Mouse (Mus musculus) mesoderm, embryonic 11.5 days (tissue): ENCODE data around the gene Vps29.

Experiments
- DNase-seq: peaks from one replicate; pipeline ENCODE4 v3.0.0-alpha.2; 2012; ENCODE audit warnings: low read depth, low spot score

The Vps29 gene

DNA sequence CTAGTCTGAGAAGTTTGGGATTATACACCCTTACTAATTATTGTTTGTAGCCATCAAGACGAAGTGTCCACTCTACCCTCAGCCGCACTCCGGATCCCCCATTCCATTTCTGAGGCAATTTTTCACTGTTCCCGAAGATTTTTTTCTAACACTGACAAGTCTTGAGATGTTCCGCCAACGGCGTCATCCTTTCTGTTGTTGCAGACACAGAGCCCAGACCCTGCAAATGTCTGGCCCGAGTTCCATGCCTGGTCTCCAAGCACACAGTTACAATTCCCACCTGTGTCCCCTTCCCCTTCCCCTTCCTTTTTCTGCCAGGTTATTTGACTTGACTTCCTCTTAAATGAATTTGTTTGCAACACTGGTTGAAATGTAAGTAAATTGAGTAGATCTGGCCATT is 45.7 kb downstream of the Vps29 start:
- no peak for DNase-seq

DNA sequence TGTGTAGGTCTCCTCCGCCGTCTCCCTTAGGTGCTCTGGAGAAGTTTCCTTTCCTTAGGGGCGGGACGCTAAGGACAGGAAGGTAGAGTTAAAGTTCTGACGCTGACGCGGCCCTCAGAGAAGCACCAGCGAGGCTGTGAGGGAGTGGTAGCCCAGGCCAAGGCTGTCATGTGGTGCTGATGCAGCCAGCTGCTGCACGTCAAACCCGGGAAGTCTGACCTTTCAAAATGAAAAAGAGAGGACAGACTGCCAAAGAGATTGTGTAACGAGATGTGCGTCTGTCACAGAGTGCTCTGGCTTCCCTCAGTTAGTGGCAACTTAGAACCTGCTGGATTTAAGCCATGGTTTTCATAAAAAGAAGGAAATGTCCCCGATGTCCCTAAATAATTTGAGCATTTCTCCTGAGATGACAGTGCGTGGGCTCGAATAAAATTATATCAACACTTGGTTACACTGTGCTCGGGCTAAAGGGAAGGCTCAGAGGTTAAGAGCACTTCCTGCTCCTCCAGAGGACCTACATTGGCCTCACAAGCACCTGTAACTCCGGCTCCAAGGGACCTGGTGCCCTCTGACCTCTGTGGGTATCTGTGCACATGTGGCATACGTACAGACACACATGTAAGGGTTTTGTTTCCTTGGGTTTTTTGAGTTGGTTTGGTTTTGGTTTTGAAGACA is 46.6 kb downstream of the Vps29 start:
- no peak for DNase-seq

DNA sequence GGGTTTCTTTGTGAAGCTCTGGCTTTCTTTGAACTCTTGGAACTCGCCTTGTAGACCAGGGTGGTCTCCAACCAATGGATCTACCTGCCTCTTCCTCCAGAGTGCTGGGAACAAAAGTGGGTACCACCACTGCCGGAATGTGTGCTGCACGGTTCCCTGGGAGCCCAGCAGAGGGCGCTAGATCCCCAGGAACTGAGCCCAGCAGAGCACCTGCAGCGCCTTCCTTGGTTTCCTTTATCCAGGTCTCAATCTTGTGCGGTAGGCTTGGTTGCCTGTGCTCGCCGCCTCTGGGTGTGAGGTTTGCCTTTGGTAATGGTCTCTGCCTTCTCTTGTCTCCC is 47.1 kb downstream of the Vps29 start:
- DNase-seq: peak; percentile 64

DNA sequence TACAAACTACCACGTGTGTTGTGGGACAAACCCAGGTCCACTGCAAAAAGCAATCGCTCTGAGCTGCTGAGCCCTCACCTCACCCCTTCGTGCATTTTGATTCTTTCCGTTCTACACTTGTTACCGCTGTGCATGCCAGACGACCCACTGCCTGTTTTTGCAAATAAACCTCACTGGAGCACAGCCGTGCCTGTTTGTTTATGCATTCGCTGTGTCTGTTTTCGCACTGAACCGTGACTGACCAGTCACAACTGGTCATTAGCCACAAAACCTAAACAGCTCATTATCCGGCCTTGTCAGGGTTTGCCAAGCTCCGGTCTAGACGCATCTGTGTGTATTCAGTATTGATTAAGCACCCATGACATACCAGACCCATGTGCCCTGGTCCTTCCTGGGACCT is 48.0 kb downstream of the Vps29 start:
- no peak for DNase-seq

DNA sequence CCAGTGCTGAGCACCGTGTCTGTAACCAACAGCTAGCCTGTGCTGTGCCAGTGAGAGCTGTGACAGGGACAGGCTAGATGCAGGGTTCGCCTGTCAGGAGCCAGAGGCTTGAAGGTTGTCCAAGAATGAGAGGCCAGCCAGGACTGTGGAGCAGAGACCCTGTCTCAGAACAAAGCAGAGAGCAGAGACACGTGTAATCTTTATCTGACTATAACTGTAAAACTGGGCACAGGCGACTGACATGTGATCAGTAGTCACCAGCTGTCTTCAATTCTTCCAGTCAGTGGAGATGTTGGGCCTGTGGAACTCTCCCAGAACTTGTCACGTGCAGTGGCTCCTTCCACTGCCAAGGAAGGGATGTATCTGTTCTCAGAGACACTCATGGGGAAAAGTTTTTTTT is 48.6 kb downstream of the Vps29 start:
- no peak for DNase-seq

DNA sequence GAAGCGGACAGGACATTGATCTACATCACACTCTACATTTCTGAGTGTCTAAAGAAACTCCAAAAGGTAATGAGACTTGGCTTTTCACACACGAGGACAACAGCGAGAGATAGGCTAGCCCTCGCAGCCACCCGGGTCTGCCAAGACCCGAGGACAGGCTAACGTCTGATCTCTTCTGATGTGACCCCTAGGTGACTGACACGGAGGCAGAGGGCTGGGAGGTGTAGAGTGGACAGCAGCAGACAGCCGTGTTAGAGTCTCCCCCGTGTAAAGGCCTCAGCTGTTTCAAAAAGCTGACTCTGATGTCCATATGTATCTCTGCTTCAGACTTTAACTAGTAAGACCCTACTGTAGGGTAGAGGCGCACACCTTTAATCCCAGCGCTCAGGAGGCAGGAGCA is 49.2 kb downstream of the Vps29 start:
- no peak for DNase-seq

DNA sequence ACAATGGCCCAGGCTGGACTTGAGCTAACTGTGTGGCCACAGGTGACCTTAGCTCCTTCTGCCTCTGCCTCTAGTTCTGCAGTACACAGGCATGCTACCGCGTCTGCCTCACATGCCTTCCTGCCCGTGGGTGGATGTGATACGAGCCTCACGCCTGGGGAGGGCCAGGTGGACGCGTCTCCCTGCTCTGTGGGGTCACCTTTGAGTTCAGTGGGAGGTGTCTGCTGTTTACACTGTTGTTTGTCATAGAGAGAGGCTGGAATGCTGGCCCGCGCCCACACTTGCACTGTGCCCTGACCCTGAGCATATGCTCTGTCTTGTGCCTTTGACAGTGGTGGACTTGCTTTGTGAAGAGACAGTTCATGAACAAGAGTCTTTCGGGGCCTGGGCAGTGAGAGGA is 51.4 kb downstream of the Vps29 start:
- DNase-seq: no peak

DNA sequence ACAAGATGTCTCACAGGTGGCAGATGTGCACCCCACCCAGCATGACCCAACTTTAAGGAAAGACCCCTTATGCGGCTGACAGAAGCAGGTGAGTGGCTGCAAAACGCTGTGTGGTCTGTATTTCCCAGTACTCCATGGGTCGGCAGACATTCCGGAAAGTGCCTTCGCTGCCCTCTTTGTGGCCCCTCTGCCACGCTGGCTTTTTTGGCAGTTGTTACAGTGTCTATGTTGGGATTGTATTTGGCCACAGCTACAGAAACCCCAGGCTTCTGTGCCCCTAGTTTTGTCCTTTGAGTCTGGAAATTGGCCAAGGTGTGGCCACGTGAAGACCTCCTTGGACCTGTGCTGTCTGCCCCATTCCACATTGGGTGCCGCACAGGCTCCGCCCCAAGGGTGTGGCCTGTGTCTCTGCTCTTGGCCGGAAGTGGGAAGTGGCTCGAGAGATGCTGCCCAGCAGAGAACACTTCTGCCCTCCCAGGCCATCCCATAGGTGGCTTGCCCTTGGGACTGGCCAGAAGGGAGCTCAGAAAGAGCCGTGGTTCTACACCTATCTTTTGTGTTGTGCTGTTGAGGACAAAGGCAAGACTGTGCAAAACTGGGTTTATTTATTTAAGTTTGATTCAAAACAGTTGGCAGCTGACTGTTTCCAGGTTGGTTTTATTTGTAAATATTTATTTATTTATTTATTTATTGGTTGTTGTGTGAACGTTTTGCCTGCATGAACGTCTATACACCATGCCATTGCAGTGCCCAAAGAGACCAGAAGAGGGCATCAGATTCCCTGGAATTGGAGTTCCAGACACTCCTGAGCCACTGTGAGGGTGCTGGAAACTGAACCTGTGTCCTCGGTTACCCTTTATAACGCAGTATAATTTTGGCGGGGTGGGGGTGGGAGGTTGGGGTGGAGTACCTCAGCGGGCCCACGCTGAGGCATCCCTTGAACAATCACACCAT is 55.8 kb downstream of the Vps29 start:
- DNase-seq: no peak

DNA sequence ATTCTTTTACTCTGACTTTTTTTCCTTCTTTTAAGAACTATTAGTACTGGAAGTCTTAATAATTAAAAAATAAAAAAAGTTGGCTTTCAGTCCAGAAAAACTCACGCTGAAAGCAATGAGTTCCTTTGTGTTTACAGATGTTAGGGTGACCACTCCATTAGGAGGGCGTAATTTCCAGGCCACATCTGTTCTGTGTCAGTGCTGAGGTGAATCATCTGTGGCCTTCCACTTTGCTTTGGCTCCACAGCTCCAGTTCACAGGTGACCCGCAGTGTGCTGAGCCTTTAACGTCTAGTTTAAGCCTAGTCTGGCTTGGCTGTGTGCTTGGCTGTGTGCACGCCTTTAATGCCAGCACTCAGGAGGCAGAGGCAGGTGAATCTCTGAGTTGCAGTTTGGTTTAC is 57.7 kb downstream of the Vps29 start:
- DNase-seq: no peak

DNA sequence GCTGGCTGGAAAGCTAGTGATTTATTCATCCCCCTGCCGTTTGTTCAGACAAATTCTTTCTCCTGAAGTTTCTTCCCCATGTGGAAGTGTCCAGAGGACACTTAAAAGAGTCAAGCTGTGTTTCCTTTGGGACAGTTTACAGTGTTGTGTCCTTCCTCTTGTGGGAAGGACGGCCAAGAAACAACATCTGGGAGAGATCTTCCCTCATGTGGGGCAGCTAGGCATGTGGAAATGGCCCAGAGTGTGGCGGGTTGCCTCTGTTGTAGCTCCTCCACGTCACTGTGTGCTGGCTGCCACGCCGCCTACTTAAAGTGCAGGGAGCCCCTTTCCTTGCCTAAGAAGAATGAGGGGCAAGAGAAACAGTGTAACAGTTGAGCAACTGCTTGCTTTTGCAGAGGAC is 58.7 kb downstream of the Vps29 start:
- no peak for DNase-seq

DNA sequence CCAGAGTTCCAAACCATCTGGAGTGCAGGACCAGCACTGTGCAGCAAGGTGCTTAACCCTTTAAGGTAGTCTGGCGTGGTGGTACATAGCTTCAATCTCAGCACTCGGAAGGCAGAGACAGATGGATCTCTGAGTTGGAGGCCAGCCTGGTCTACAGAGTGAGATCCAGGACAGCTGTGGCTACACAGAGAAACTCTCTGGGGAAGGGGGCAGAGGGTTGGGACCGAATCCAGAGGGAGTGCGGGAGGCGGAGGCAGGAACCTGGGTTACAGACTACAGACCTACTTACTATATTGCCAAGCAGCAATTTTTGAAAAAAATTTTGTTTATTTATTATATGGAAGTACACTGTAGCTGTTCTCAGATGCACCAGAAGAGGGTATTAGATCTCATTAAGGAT is 60.2 kb downstream of the Vps29 start:
- DNase-seq: no peak
